Mouse (Mus musculus): ENCODE results near the gene Sh3bp5l. TPM values are rescaled to one million over a fixed set of nuclear protein-coding genes. Genes with fewer than 3 reads are reported as not detected.
A peak's percentile ranks its signal among the peaks of the same experiment; 100 is the strongest.

Gene Sh3bp5l
- polyA plus RNA-seq, 1 experiment from 2014 or later, result 51.0 TPM

DNA sequence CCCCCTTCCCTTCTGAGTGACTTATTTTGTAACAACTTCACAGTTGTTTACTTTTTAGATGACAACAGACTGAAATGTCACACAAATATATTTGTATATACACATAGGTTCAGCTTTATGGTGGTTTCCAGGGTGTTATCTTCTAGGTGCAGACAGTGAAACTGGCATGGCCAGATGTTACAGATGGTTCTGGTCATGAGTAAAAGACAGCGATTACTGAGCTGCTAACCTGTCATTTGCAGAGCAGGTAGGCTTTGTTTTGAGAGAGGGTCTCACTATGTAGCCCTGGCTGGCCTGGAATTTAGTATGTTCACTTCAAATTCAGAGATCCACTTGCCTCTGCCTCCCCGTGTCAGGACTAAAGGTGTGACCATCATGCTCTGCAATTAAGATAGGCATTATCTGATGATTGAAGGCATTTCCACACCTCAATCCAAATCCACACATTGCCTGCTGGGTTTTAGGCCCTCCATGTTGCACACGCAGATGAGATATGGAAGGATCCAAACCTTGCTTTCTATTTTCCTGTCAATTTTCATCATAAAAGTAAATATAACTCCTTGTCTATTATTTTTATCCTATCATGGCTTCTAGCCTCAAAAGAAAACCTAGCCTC lies 5.8 kb upstream of the Sh3bp5l start:
- no peak overlapping the region for H3K4me2 ChIP-seq (replicated peaks)
- H3K27ac ChIP-seq (replicated peaks), result no peak overlapping the region
- H3K4me3 ChIP-seq, result no peak overlapping the region
- no peaks in the 10 kb centered on the region for H3K27me3 ChIP-seq
- peaks cover 26% of the 10 kb centered on the region for H3K4me1 ChIP-seq
- no peak overlapping the region for H3K9ac ChIP-seq (replicated peaks)
- no peak for ATAC-seq (ENCODE audit: low FRiP score, low read depth)
- peaks cover 14% of the 10 kb centered on the region for H3K36me3 ChIP-seq
- 88% methylated on average over 3 of the region's 3 CpGs for WGBS
- no peaks in the 10 kb centered on the region for H3K9me3 ChIP-seq

DNA sequence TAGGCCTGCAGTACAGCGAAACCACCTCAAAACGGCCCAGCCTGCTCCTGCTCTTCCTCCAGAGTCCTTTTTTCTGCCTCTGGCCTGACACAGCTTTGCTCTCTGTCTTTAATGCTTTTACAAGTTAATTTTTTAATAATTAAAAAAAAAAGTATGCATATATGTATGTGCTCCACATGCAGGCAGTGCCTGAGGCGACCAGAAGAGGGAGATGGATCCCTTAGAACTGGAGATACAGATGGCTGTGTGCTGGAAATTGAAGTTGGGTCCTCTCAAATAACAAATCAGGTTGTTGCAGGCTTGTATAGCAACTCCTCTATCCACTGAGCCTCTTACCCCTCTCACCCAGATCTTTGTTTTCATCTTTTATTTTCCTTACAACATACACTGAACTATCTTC lies 3.7 kb upstream of the Sh3bp5l start:
- H3K9me3 ChIP-seq, result no peaks in the 10 kb centered on the region
- H3K27me3 ChIP-seq, result no peaks in the 10 kb centered on the region
- H3K4me1 ChIP-seq, result peaks cover 32% of the 10 kb centered on the region
- no peak overlapping the region for H3K27ac ChIP-seq (replicated peaks)
- H3K36me3 ChIP-seq, result peaks cover 14% of the 10 kb centered on the region
- H3K4me3 ChIP-seq, result no peak overlapping the region
- whole genome bisulfite sequencing, result 94% methylated on average over 3 of the region's 3 CpGs
- H3K4me2 ChIP-seq (replicated peaks), result no peak overlapping the region
- no peak overlapping the region for H3K9ac ChIP-seq (replicated peaks)
- ATAC-seq (ENCODE audit: low FRiP score, low read depth), result no peak

DNA sequence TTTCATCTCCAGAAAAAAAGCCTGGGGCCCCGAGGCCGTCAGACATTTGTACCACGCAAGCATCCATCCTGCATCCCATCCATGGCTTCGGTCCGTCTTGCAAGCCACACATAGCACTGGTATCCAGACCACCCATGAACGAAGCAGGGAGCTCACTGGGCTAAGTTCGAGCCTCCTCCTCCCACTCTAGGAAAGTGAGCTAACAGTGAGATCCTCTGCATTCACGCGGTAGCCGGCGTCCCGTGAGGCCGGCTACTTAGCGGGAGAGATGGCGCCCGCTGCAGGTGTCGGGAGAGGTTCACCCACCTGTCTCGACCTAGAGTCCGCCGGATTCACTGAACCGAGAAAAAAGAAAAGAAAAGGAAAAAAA lies 633 bp upstream of the Sh3bp5l start:
- ATAC-seq (ENCODE audit: low FRiP score, low read depth), result peak; percentile 48
- H3K9ac ChIP-seq (replicated peaks), result peak overlapping the region; percentile 87
- H3K27ac ChIP-seq (replicated peaks), result peak overlapping the region; percentile 20; the same call in 1 of the 2 replicates
- no peaks in the 10 kb centered on the region for H3K27me3 ChIP-seq
- H3K4me1 ChIP-seq, result peaks cover 33% of the 10 kb centered on the region
- H3K4me3 ChIP-seq, result peak overlapping the region; percentile 89
- WGBS, result under 1% methylated on average over 20 of the region's 21 CpGs
- H3K36me3 ChIP-seq, result peaks cover 40% of the 10 kb centered on the region
- H3K4me2 ChIP-seq (replicated peaks), result peak overlapping the region; percentile 98
- no peaks in the 10 kb centered on the region for H3K9me3 ChIP-seq

DNA sequence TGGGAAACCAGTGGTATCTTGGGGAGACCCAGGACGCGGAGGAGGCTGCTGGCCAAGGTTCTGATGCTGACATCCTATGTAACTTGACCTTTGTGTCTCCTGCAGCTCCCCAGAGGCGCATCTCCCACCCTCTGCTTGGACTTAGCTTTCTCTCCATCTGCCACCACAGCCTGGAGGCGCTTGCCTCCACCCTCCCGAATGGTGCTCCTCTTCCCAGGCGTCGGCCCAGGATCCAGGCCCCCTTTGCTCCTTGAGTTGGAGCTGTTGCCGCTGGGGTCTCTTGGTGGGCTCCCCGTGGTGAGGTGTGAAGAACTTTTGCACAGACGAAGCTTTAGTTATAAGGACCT lies 598 bp downstream of the Sh3bp5l start:
- Histone ChIP-seq H3K4me2 (replicated peaks) (peak overlapping the region; percentile 98), H3K36me3 (peaks cover 43% of the 10 kb centered on the region), H3K9me3 (no peaks in the 10 kb centered on the region), H3K9ac (replicated peaks) (peak overlapping the region; percentile 85), H3K27ac (replicated peaks) (no peak overlapping the region; the same call in 1 of the 2 replicates), H3K27me3 (no peaks in the 10 kb centered on the region), H3K4me1 (peaks cover 33% of the 10 kb centered on the region), H3K4me3 (peak overlapping the region; percentile 89)
- WGBS, result 22% methylated on average over 10 of the region's 10 CpGs
- peak; percentile 7; the same call in 1 of the 2 replicates for ATAC-seq (ENCODE audit: low FRiP score, low read depth)

DNA sequence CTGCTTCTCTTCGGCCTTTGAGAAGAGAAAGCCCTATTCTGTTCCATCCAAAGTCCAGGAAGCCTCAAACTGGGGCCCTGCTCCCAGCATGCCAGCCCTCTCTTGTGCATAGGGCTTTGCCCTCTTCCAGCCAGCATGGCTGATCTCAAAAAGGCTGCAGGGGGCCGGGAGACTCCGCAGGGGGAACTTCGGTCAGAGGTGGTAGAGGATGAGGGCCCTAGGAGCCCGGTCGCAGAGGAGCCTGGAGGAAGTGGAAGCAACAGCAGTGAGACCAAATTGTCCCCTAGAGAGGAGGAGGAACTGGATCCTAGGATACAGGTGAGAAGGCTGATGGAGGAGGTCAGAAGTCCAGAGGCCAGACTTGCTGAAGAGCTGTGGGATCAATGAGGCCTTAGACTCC lies 1.0 kb downstream of the Sh3bp5l start:
- 86% methylated on average over 6 of the region's 6 CpGs for WGBS
- Histone ChIP-seq H3K9ac (replicated peaks) (peak overlapping the region; percentile 85), H3K4me3 (peak overlapping the region; percentile 89), H3K27me3 (no peaks in the 10 kb centered on the region), H3K9me3 (no peaks in the 10 kb centered on the region), H3K4me2 (replicated peaks) (peak overlapping the region; percentile 98), H3K4me1 (peaks cover 33% of the 10 kb centered on the region), H3K27ac (replicated peaks) (no peak overlapping the region), H3K36me3 (peaks cover 47% of the 10 kb centered on the region)
- 0 out of 2 replicates have a peak, but pooled peaks have one; percentile 2 for ATAC-seq (ENCODE audit: low FRiP score, low read depth)

DNA sequence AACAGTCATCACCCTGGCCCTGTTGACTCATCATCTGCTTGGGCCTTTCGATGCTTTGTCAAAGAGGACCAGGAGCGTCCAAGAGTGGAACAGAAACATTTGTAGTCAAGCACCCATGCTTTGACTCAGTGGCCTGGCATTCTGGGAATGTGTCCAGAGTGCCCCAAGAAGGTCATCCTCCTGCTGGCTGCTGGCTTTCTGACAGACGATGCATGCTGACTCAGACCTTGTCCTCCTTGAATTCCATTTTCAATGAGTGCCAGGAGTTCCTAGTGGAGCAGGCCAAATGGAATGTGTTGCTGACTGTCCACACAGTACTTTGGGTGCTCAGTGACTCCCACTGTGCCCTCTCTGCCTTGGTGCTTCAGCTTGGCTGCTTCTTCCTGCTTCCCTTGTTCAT lies 4.2 kb downstream of the Sh3bp5l start:
- no peak for ATAC-seq (ENCODE audit: low FRiP score, low read depth)
- peaks cover 58% of the 10 kb centered on the region for H3K36me3 ChIP-seq
- no peaks in the 10 kb centered on the region for H3K27me3 ChIP-seq
- H3K9me3 ChIP-seq, result no peaks in the 10 kb centered on the region
- no peak overlapping the region for H3K9ac ChIP-seq (replicated peaks)
- H3K4me1 ChIP-seq, result peaks cover 25% of the 10 kb centered on the region
- no peak overlapping the region for H3K4me3 ChIP-seq
- no peak overlapping the region for H3K27ac ChIP-seq (replicated peaks)
- 87% methylated on average over 3 of the region's 3 CpGs for WGBS
- no peak overlapping the region for H3K4me2 ChIP-seq (replicated peaks)

DNA sequence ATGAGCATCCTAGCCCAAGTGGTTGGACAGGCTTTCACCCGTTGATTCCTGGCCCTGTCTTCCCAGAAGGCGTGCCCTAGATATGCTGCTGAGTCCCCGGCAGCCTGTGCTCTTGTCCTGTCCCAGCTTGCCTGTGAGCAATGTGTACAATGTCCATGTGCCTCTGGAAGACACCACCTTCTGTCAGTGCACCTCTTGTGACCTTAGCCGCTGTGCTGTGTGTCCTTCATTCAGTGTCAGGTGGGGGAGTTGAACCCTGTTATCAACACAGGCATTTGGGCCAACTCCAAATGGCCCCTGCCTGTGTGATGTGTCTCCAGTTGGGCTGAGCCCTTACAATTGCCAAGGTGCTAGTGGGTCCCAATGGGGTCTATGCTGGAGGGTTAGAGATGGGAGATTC lies 16.2 kb downstream of the Sh3bp5l start:
- Histone ChIP-seq H3K36me3 (peaks cover 65% of the 10 kb centered on the region), H3K9me3 (no peaks in the 10 kb centered on the region), H3K9ac (replicated peaks) (no peak overlapping the region), H3K4me3 (no peak overlapping the region), H3K27me3 (no peaks in the 10 kb centered on the region), H3K27ac (replicated peaks) (no peak overlapping the region), H3K4me1 (no peaks in the 10 kb centered on the region), H3K4me2 (replicated peaks) (no peak overlapping the region)
- ATAC-seq (ENCODE audit: low FRiP score, low read depth), result no peak
- 93% methylated on average over 4 of the region's 4 CpGs for WGBS

DNA sequence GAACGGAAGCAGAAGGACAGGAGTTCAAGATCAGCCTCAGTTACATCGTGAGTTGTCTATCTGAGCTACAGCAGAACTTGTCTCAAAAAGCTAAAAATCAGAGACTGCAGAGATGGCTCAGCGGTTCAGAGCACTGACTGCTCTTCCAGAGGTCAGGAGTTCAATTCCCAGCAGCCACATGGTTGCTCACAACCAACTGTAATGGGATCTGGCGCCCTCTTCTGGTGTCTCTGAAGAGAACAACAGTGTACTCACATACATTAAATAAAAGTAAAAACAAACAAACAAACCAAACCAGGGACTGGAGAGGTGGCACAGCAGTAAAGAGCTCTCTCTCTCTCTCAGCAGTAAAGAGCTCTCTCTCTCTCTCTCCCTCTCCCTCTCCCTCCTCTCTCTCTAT lies 20.1 kb downstream of the Sh3bp5l start:
- H3K27me3 ChIP-seq, result no peaks in the 10 kb centered on the region
- peaks cover 33% of the 10 kb centered on the region for H3K36me3 ChIP-seq
- ATAC-seq (ENCODE audit: low FRiP score, low read depth), result no peak
- H3K27ac ChIP-seq (replicated peaks), result no peak overlapping the region
- no peaks in the 10 kb centered on the region for H3K9me3 ChIP-seq
- H3K4me3 ChIP-seq, result no peak overlapping the region
- no peak overlapping the region for H3K9ac ChIP-seq (replicated peaks)
- WGBS, result 71% methylated on average over 4 of the region's 4 CpGs
- no peaks in the 10 kb centered on the region for H3K4me1 ChIP-seq
- H3K4me2 ChIP-seq (replicated peaks), result no peak overlapping the region

DNA sequence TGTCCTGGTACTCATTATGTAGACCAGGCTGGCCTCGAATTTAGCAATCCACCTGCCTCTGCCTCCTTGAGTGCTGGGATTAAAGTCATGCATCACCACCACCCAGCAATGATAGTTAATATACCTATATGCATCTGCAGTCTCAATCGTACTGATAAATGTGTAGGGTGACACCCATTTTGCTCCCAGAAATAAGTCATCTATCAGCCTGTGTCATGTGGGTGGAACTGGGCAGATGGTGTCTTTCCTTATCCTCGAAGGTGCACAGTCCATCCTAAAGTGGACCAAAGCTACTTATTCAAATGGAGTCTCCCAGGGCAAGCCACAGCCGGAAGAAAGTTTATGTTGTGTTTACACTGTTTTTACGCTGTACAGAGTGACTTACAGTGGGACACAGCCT lies 20.7 kb downstream of the Sh3bp5l start:
- H3K36me3 ChIP-seq, result peaks cover 28% of the 10 kb centered on the region
- H3K27me3 ChIP-seq, result no peaks in the 10 kb centered on the region
- no peak overlapping the region for H3K4me2 ChIP-seq (replicated peaks)
- no peaks in the 10 kb centered on the region for H3K9me3 ChIP-seq
- 87% methylated on average over 5 of the region's 5 CpGs for WGBS
- H3K9ac ChIP-seq (replicated peaks), result no peak overlapping the region
- no peak for ATAC-seq (ENCODE audit: low FRiP score, low read depth)
- no peaks in the 10 kb centered on the region for H3K4me1 ChIP-seq
- no peak overlapping the region for H3K27ac ChIP-seq (replicated peaks)
- no peak overlapping the region for H3K4me3 ChIP-seq

DNA sequence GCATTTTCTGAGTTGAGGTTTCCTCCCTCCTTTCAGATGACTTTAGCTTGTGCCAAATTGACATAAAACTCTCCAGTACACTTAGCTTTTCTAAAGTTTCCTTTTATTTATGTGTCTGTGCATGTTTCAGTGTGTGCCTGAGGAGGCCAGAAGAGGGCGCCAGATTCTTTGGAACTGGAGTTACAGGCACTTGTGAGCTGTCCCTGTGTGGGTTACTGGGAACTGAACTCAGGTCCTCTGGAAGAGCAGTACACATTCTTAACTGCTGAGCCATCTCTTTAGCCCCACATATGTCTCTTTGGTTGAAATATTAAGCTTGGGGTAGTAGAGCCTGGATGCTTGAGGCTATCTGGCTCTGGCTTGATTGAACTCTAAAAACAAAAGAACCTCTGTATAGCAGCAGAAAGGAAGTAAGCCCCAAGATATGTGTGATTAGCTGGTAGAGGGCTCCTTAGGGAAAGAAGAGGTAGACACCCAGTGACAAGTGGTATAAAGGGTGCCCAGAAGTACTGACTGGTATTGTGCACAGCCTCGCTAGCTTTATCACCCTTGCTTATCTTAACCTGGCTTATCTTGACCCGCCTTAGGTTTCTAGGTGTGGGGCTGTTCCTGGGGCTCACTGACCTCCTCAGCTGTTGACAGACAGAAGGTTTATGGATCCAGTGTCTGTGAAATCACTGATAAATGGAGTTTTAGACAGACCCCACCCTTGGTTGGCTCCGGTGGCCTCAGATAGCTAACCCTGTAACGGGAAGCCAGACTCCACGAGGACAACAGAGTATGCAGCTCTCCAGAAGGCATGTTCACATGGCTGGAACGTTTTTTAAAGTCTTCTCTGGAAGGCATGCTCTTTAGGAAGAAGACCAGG lies 22.4 kb downstream of the Sh3bp5l start:
- Histone ChIP-seq H3K4me2 (replicated peaks) (no peak overlapping the region), H3K4me1 (no peaks in the 10 kb centered on the region), H3K9me3 (no peaks in the 10 kb centered on the region), H3K4me3 (no peak overlapping the region), H3K27me3 (no peaks in the 10 kb centered on the region), H3K27ac (replicated peaks) (no peak overlapping the region), H3K36me3 (peaks cover 10% of the 10 kb centered on the region; the same call in 1 of the 2 replicates), H3K9ac (replicated peaks) (no peak overlapping the region)
- ATAC-seq (ENCODE audit: low FRiP score, low read depth), result no peak
- 71% methylated on average over 7 of the region's 7 CpGs for WGBS

DNA sequence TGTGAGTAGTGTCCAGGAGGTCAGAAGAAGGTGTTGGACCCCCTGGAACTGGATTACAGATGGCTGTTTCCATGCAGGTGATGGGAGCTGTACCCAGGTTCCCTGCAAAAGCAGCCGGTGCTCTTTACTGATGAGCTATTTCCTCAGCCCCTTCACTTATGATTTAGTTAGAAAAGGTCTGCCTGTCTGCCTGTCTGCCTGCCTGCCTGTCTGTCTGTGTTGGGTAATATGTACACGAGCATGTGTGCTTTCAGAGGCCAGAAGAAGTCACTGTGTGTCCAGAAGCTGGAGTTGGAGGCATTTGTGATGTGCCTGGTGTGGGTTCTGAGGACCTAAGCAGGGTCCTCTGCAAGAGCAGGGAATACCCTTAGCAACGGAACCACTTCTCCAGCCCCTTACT lies 23.2 kb downstream of the Sh3bp5l start:
- Histone ChIP-seq H3K9ac (replicated peaks) (no peak overlapping the region), H3K4me3 (no peak overlapping the region), H3K36me3 (peaks cover 9% of the 10 kb centered on the region; the same call in 1 of the 2 replicates), H3K27ac (replicated peaks) (no peak overlapping the region), H3K9me3 (no peaks in the 10 kb centered on the region), H3K27me3 (no peaks in the 10 kb centered on the region), H3K4me1 (no peaks in the 10 kb centered on the region), H3K4me2 (replicated peaks) (no peak overlapping the region)
- 80% methylated on average over 3 of the region's 3 CpGs for WGBS
- no peak for ATAC-seq (ENCODE audit: low FRiP score, low read depth)

DNA sequence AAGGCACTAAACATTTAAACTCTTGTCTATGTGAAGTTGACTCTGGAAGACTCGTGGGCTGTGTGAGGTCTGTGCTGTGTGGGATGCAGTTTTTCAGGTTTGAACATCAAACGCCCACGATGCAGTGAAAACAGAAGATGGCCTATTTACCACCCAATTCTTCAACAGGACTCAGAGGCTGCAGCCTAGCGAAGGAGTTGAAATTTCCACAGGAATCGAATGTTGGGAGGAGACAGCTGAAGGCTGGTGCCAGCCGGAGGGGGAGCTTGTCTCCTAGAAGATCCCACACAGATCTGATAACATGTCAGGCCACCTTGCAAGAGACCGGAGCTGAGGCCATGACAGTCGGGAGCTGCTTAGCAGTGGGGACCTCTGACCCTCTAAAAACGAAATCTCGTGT lies 24.0 kb downstream of the Sh3bp5l start:
- Histone ChIP-seq H3K27me3 (no peaks in the 10 kb centered on the region), H3K4me2 (replicated peaks) (no peak overlapping the region), H3K27ac (replicated peaks) (no peak overlapping the region), H3K4me1 (no peaks in the 10 kb centered on the region), H3K4me3 (no peak overlapping the region), H3K9ac (replicated peaks) (no peak overlapping the region), H3K36me3 (peaks cover 6% of the 10 kb centered on the region; the same call in 1 of the 2 replicates), H3K9me3 (no peaks in the 10 kb centered on the region)
- ATAC-seq (ENCODE audit: low FRiP score, low read depth), result no peak
- WGBS, result 79% methylated on average over 10 of the region's 10 CpGs

Data from midbrain, embryonic 12.5 days (tissue).